Mouse (Mus musculus): ENCODE results near the gene Tex19.1. TPM values are rescaled to one million over a fixed set of nuclear protein-coding genes. Genes with fewer than 3 reads are reported as not detected.
"Not testable (repeated sequence)": the region's sequence is repeated elsewhere in the genome, so short reads cannot be mapped to it uniquely, and the experiment has no call there.

Gene Tex19.1
- total RNA-seq (2021), result not detected
- long read RNA-seq, experiment 1, result 0 reads
- long read RNA-seq, experiment 2, result 0 reads

DNA sequence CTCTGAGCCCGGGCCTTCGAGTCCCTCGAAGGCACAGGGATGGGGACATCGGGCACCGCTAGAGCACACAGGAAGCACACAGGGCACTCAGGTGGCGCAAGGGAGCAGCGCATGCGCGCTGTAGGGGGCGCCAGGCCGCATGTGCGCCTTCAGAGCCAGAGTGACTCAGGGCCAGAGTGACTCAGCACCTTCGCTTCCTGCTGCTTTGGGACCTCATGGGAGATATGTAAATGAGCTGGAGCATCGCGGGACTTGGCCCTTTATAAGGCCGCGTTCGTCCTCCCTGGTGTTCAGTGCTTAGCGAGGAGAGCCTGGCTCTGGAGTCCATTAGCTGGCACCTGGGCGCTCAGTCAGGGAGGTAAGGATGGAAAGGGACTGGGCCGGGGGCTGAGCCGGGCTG, at the start of gene Tex19.1:
Gene Tex19.1 (plus strand): TSS at position 279 of the 400 bp plus-strand sequence.
- no peak for DNase-seq (ENCODE audit: low spot score in 2 of 2)

DNA sequence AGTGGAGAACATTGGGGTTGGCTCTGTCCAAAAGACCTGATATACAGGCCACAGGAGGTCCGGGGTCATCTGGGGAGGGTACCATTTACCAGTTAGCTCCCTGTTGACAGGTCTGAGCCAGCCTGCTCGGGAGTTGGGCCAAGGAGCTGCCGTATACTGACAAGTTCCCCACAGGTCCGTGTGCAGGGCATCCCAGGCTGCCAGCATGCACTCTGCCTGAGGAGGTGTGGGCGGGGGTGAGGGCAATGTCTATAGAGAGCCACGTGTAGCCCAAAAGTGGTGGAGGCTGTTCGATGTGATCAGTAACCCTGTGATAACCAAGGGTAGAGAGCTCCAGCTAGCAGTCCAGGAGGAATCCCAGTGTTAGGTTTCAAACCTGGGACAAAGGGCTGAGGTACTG, 46.2 kb upstream of the Tex19.1 start:
- DNase-seq (ENCODE audit: low spot score in 2 of 2), result no peak

DNA sequence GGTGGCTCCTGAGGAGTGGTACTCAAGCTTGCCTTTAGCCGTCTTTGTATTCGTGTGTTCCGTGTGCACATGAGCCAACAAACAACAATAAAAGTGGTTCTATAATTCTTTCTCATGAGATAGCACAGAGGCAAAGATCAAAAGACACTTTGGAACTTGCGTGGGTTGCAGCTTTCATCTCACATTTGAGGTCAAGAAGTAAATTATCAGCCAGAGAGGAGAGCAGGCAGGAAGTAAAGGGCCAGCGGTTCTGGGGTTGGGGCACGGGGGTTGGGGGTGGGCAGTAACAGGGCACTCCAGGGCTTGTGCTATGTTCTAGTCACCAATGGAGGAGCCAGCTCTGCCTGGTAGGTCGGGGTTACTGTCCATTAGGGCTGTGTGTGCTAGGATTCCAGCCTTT, 45.3 kb upstream of the Tex19.1 start:
- DNase-seq (ENCODE audit: low spot score in 2 of 2), result no peak

DNA sequence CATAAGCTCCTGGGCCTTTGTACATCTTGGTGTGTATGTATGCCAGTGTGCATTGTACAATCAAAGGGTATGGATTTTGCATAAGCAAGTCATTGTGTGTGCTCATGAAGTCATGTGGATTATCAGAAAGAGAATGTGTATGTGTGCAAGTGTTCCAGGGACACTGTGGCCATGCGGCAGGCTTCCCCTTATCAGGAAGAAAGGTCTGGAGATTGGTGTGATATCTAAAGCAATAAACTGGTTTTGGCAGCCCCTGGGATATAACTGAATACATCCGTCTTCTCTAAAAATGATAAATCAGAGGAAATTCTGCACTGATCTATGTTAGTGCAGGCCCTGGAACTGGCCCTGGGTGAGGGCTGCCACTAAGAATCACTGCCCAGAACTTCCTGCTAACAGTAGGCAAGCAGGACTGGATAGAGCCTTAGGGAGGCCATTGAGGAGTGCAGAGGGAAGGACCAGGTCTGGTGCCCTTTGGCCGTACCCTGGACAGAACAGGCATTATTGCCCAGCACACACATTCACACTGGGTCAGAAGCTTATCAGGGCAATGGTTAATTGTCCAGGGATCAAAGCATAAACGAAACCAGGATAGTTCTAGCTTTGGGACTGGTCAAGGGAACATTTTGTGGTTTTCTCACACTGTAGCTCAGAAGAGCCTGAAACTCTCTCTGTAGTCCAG, 44.7 kb upstream of the Tex19.1 start:
- DNase-seq (ENCODE audit: low spot score in 2 of 2), result no peak

DNA sequence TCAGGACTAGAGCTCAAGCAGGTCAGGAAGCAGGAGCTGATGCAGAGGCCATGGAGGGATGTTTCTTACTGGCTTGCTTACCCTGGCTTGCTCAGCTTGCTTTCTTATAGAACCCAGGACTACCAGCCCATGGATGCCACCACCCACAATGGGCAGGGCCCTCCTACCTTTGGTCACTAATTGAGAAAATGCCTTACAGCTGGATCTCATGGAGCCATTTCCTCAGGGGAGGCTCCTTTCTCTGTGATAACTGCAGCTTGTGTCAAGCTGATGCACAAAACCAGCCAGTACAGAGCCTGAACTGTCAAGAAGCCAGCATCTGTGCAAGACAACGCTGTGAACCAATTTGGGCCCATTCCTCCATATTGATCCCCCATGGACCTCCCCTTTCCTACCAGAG, 38.7 kb upstream of the Tex19.1 start:
- DNase-seq (ENCODE audit: low spot score in 2 of 2), result not testable (repeated sequence)

DNA sequence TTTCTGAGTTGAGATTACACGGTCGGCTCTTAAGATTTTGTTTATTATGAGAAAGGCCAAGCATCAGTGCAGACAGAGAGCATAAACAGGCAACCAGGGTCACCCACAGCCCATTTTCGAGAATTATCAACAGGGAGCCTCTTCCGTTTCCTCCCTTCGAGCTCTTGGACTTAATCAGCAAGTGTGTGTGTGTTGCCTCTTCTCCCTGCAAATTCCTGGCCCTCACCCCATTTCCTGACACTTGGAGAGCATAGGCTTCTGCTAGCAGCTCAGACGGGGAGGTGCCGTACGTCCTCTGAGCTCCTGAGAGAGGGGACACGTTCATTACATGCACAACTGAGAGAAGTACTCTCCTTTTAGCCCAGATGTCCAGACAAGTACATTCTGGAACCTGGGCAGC, 37.9 kb upstream of the Tex19.1 start:
- no peak for DNase-seq (ENCODE audit: low spot score in 2 of 2)

DNA sequence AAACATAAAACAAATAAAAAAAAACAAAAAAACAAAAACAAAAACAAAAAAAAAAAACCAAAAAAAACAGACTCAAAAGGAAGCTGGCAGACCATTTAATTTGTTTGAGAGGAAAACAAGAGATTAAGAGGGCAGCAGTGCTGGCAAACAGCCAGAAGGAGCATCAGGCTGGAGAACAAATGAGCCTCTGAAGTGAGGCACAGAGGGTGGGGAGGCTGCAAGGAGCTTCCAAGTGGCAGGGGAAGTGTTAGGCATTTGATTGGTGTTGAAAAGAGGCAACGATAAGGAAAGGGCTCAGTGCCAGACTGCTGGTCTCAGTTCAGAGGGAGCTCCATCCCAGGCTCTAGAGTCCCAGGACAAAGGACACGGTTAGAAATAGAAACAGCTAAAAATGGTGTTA, 36.0 kb upstream of the Tex19.1 start:
- no peak for DNase-seq (ENCODE audit: low spot score in 2 of 2)

DNA sequence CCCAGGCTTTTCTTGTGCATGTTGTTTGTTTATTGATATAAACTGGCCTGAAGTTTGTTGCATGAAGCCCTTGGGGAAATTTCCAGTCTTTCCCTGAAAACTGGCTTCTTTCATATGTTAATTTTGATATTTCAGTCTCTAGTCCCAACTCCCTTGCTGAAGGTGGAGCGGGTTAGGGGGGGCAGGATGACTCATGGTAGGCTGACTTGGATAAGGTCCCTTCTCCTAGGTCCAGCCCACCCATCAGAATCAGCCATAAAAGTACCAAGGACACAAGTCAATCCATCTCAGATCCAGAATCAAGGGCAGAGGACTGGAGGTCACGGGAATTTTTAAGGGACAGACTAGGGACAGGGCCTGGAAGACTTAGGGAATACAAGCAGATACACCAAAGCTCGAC, 34.9 kb upstream of the Tex19.1 start:
- DNase-seq (ENCODE audit: low spot score in 2 of 2), result no peak

DNA sequence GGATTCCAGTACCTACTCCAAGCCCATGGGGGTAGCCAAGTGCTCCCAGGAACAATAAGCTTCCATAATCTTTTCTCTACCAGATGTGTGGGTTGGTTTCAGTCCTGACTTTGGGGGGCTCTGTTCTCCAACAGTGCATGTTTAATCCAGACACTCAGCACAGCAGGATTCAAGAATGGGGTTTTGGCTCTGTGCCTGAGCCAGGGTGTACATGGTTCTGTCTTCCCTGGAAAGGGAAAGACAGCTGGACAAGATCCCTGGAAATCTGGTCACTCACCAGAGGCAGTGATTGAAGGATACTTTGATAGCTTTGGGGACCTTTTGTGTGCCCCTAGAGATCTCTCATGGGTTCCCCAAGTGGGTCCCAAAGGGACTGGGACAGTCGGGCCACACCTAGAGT, 34.3 kb upstream of the Tex19.1 start:
- DNase-seq (ENCODE audit: low spot score in 2 of 2), result no peak

DNA sequence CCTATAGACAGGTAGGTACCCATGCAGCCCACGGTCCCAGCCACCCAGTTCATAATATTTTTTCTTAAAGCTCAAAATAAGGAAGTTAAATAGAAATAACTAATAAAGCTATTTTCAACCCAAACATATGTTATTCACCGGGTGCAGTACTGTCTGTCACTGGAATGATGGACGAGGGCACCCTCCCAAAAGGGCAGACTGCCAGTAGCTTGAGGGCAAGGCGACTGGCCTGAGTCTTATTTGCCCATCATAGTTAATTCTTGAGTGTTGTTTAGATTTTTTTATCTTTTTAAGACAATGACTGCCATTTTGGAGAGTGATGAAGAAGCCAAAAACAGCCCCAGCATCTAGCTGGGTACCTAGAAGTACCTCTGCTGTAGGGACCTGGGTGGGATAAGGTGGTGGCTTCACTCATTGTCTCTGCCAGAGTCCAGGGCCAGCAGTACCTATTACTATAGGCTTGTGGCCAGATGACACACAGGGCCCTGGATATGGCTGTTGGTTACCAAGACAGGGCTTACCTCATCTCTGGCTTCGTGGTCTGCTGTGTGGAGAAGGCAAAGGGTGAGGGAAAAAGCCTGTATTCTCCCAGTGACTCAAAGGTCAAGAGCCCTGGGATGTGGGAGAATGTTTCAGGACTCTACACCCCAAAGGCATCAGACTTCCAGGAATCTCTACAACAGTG, 33.7 kb upstream of the Tex19.1 start:
- DNase-seq (ENCODE audit: low spot score in 2 of 2), result no peak

DNA sequence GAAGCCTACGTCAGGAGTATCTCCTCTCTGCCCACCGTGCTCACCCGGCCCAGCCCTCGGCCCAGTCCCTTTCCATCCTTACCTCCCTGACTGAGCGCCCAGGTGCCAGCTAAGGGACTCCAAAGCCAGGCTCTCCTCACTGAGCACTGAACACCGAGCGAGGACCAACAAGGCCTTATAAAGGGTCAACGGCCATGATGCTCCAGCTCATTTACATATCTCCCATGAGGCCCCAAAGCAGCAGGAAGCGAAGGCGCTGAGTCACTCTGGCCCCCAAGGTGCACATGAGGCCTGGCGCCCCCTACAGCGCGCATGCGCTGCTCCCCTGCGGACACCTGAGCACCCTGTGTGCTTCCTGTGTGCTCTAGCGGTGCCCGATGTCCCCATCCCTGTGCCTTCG, 27.8 kb upstream of the Tex19.1 start:
- DNase-seq (ENCODE audit: low spot score in 2 of 2), result no peak

DNA sequence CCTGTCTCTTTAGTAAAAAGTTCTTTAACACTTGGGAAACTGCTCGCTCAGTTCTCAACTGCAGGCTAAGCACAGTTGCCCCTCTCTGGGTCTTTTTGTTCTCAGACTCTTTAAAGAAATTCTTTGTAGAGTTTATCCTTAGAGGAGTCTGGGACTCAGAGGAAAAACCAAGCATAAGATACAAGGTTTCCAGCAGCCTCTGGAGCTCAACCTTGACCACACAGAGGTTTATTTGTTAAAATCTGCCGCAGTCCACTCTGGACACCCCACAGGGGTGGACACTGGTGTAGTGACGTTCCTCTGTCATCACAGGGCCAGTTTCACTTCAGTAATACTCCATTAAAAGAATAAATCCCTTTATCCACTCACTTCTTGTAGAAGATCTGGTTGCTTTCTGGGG, 27.4 kb upstream of the Tex19.1 start, which contains the start of gene Tex19.2:
Gene Tex19.2 (minus strand): TSS at position 101 of the 400 bp plus-strand sequence.
- no peak for DNase-seq (ENCODE audit: low spot score in 2 of 2)

DNA sequence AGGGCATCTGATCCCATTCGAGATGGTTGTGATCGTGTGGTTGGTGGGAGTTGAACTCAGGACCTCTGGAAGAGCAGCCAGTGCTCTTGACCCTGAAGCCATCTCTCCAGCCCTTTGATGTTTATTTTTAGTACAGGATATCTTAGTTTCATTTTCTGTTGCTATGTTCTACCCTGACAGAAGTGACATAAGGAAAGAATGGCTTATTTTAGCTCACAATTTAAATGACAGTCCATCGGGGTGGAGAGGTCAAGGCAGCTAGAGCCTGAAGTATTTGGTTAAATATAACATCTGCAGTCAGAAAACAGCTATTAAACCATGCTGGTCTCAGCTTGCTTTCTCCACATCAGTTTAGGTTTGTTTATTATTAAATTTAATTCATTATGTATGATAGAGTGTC, 24.8 kb upstream of the Tex19.1 start:
- no peak for DNase-seq (ENCODE audit: low spot score in 2 of 2)

DNA sequence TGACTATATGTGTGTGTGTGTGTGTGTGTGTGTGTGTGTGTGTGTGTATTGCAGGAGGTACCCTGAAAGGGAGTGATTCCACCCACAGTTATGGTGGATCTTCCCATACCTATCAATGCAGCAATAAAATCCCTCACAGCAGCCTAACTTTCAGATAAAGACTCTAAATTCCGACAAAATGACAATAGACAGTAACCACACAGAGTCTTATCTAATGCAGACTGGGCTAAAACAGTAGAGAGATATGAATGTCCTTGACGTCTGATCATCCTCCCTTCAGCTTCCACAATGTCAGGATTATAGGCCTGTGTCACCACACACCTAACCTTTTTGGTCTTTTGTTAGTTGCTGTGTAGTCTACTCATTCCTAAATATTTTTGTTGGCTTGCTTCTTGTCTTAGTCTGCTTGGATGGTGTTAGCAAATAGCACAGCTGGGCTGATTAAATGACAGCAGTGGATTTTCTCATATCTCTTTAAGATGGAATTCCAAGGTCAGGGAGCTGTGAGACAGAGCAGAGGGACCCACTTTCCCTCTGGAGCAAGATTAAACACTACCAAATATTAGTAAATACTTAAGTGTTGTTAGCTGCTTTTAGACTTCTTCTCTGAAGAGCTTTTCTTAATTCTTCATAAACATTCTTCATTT, 23.8 kb upstream of the Tex19.1 start:
- DNase-seq (ENCODE audit: low spot score in 2 of 2), result no peak

DNA sequence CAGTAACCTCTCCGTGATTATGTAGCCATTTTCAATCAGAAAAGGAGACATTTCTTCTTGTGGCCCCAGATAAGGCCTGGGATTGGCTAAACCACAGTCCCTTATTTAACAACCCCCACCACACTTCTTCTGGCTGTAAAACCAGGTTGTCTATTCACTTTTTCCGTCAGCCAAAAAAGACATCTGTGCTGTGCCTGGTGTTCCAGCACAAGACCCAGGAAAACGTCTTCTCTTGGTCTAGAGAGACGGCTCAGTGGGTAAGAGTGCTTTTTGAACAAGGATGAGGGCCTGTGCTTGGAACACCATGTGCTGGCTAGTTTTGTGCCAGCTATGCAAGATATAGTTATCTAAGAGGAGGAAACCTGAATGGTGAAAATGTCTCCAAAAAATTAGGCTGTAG, 22.5 kb upstream of the Tex19.1 start:
- DNase-seq (ENCODE audit: low spot score in 2 of 2), result no peak

DNA sequence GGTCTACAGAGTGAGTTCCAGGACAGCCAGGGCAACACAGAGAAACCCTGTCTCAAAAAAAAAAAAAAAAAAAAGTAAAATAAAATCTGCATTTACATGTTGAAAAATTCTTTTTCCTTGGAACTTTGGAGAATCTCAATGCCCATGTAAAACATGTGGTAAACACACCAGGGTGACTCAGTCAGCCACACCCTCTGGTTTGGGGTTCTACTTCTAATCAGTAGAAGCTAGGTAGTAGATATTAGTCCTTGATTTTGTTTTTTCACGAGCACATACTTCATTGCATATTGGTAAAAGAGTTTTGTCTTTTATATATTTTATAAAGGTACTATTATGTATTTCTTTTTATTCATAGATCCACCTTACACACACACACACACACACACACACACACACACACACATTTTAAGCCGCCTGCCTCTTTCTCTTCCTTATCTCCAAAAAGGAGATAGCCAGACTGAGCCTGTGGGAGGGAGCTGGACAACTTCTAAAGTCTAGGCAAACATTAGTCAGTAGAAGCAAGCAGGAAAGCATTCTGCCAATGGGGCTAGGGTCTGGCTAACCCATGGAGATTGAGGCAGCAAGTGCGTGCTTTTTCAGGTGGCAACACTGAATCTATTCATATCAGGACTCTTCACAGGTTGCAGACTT, 20.3 kb upstream of the Tex19.1 start:
- no peak for DNase-seq (ENCODE audit: low spot score in 2 of 2)

DNA sequence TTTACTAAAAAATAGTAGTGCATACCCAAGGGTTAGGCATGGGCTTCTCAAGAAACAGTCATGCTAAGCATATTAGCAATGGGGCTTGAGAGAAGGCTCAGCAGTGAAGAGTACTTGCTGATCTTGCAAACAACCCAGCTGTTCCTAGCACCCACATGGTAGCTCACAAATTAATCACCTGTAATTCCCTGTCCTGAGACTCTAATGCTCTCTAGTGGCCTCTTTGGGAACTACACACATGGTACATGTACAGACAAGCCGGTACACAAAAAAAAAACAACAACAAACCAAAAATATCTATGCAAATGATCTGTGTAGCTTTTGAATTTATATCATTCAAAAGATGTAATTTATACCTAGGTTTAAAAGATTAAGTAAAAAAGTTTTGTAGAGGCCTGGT, 19.5 kb upstream of the Tex19.1 start:
- no peak for DNase-seq (ENCODE audit: low spot score in 2 of 2)

DNA sequence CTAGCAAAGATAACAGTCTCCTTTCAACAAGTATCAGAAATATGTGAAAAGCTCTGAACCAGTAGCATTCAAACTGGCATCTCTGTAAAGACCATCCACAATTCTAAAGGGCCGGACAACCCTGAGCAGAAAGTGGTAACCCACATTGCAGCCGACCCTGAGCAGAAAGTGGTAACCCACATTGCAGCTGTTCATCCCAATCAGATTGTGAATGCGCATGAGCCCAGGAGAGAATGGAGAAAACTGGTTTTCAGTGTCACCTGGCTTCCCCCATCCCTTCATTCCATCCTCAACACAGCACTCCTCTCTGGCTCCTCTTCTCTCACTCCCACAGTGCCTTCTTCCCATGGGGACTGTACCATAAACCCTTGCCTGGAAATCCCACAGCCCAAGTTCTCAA, 18.5 kb upstream of the Tex19.1 start:
- DNase-seq (ENCODE audit: low spot score in 2 of 2), result no peak

DNA sequence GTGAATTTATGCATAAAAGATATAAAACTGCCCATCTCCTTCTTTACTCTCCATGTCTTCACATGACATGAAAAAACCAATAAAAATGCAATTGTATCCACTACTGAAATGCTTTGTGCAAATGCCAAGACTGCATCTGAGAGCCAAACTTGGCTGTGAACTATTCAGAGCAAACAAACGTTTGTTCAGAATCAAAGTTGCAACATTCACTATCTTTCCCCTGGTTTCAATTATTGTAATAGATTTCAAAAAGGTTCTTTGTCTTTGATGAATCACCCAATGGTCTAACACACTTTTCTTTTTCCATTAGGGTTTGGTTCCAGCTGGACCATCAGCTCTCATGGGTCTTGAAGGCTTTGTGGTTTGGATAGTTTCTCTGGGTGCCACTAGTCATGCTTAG, 16.3 kb upstream of the Tex19.1 start:
- no peak for DNase-seq (ENCODE audit: low spot score in 2 of 2)

DNA sequence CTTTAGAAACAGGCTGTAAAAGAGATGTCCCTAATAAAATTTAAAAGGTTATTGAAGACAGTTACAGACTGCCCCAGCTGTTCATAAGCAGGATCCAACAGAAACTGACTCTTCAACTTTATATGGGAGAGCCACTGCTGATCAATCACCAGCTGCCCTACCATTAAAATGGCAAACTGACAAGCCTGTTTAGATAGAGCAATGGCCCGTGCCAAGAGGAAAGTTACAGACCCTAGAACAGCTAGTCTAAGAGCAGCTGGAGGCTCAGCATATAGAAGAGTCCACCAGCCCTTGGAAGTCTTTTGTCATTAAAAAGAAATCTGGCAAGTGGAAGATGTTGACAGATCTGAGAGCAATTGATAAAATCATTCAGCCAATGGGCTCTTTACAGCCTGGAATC, 11.3 kb upstream of the Tex19.1 start:
- no peak for DNase-seq (ENCODE audit: low spot score in 2 of 2)

DNA sequence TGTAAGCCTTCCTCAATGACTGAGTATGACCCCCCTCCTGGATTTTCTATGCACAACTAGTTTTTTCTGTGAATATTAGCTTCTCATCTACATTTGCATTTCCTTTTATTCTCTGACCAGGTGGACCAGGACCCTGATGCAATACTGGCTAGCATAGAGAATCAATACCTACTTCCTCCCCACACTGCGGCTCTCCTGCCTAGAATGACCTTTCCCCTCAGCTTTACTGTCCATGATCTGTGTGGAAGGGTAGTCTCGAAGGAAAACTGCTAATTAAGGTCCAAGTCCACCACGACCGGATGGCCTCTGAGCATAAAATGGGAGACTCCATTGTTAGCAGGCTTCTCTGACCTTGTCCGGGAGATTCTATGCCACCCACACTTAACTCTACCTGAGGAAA, 8.3 kb upstream of the Tex19.1 start:
- no peak for DNase-seq (ENCODE audit: low spot score in 2 of 2)

DNA sequence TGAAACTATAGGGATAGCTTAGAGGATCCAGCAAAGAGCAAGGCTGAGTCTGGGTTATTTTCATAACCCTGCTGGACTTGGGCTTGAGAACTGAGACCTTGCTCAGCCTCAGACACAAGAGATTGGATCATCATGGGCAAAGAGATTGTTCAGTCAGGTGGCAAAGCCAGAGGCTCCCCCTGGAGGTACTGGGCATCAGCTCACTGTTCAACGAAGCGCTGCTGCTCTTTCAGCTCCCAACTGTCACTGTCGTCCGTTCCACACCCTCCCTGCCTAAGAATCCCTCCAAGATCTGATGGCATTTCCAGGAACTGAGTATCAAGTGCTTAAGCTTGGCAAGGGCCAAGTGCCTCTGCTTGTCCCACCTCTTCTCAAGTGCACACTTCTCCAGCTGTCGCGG, 7.2 kb upstream of the Tex19.1 start:
- no peak for DNase-seq (ENCODE audit: low spot score in 2 of 2)

All from left cerebral cortex, adult 18-20 months (tissue).